Mouse (Mus musculus): Measurements from ENCODE around the gene Styxl1. TPM values are rescaled to one million over a fixed set of nuclear protein-coding genes. Genes with fewer than 3 reads are reported as not detected.

Gene Styxl1
- polyA plus RNA-seq, 1 experiment: 0.07 TPM

DNA sequence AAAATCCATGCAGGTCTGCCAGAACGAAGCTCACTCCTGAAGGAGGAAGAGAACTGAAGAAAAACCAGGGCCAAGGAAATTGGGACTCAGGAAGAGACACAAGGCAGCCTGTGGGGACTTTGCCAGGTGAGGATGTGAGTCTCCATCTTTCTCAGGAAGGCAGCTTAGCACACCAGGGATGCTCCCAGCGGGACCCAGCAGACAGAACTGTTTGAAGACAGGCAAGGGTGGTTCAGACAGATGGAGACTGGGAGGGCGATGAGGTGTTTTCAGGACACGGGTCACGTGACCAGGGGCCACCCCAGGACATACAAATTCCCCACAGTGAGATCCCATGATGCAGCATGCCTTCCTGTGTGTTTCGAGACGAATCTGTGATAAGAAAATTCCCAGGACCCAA is 40.3 kb upstream of the Styxl1 start:
- no peak for TF ChIP-seq TCF12 (IDR thresholded peaks at IDR 0.05; ENCODE audit: insufficient read depth, poor library complexity, severe bottlenecking)
- no peak for TF ChIP-seq USF1 (IDR thresholded peaks at IDR 0.05; ENCODE audit: low read depth)
- TF ChIP-seq CEBPB (IDR thresholded peaks at IDR 0.05; ENCODE audit: insufficient read depth, poor library complexity, severe bottlenecking): no peak
- no peak for TF ChIP-seq MYOD1 (IDR thresholded peaks at IDR 0.05; ENCODE audit: control insufficient read depth in 1 of 3, insufficient read length in 2 of 3, low read depth in 2 of 3)
- TF ChIP-seq REST (IDR thresholded peaks at IDR 0.05; ENCODE audit: insufficient read depth, insufficient read length): no peak
- no peak for TF ChIP-seq MYOG (IDR thresholded peaks at IDR 0.05; ENCODE audit: control insufficient read depth in 1 of 3, insufficient read depth in 1 of 3, insufficient read length in 2 of 3, low read depth in 2 of 3)
- TF ChIP-seq POLR2A (IDR thresholded peaks at IDR 0.05; ENCODE audit: insufficient read length, low read depth): no peak
- TF ChIP-seq MAX (IDR thresholded peaks at IDR 0.05; ENCODE audit: low read depth): no peak
- no peak for TF ChIP-seq SRF (IDR thresholded peaks at IDR 0.05; ENCODE audit: control insufficient read depth, insufficient read length, low read depth)
- no peak for TF ChIP-seq POLR2AphosphoS2 (IDR thresholded peaks at IDR 0.05; ENCODE audit: insufficient read length, low read depth)
- no peak for TF ChIP-seq E2F4 (IDR thresholded peaks at IDR 0.05; ENCODE audit: insufficient read depth)
- TF ChIP-seq TCF3 (IDR thresholded peaks at IDR 0.05; ENCODE audit: insufficient read length, low read depth): no peak
- H3K4me2 ChIP-seq (ENCODE audit: low read depth): no peak overlapping the region
- no peak overlapping the region for H3ac ChIP-seq (ENCODE audit: control insufficient read depth, insufficient read length)
- H3K79me2 ChIP-seq (ENCODE audit: control insufficient read depth, insufficient read depth): no peaks in the 10 kb centered on the region
- H3K36me3 ChIP-seq (ENCODE audit: control insufficient read depth, insufficient read depth): no peaks in the 10 kb centered on the region
- peaks cover 56% of the 10 kb centered on the region for H3K27me3 ChIP-seq (ENCODE audit: control insufficient read depth, insufficient read depth, insufficient read length)
- no peak overlapping the region for H3K4me3 ChIP-seq

DNA sequence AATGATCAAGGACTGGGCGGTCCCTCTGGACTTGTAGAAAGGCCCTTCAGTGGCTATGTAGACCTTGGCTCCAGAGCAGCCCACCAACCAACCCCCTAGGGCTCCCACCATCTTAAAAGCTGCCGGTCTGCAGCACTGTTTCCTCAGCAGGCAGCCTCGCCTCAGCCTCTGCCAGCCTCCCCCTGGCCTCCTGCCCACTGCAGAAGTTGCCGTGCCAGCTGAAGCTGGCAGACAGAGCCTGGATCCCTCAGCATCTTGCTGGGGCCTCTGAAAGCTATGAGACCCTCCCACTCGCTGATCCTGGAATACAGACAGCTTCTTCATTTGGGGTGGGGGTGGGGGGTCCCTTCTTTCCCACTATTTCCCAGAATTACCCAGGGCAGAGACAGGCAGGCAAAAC is 34.8 kb upstream of the Styxl1 start:
- Histone ChIP-seq H3K27me3 (ENCODE audit: control insufficient read depth, insufficient read depth, insufficient read length) (peaks cover 49% of the 10 kb centered on the region), H3K36me3 (ENCODE audit: control insufficient read depth, insufficient read depth) (no peaks in the 10 kb centered on the region)
- no peak for TF ChIP-seq MAX (IDR thresholded peaks at IDR 0.05; ENCODE audit: low read depth)
- no peak for TF ChIP-seq REST (IDR thresholded peaks at IDR 0.05; ENCODE audit: insufficient read depth, insufficient read length)
- TF ChIP-seq USF1 (IDR thresholded peaks at IDR 0.05; ENCODE audit: low read depth): no peak
- no peak for TF ChIP-seq MYOG (IDR thresholded peaks at IDR 0.05; ENCODE audit: control insufficient read depth in 1 of 3, insufficient read depth in 1 of 3, insufficient read length in 2 of 3, low read depth in 2 of 3)

DNA sequence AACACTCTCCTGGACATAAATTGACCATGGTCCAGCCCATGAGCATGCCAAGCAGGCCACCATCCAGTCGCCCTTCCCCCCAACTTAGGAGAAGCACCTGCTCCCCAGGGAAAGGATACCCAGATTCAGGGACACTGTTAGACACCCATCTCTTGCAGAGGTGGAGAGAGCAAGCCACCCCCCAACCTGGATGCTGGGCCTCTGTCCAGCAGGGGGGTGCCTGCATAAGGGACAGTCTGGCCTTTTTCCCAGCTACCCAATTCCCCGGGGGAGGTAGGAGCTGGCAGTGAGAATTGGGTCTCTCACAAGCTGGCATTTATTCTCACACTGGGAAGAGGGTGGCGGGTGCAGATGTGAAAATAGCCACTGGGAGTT is 29.1 kb upstream of the Styxl1 start:
- Histone ChIP-seq H3K4me3 (no peak overlapping the region), H3K79me2 (ENCODE audit: control insufficient read depth, insufficient read depth) (no peaks in the 10 kb centered on the region), H3K27me3 (ENCODE audit: control insufficient read depth, insufficient read depth, insufficient read length) (peaks cover 45% of the 10 kb centered on the region), H3K36me3 (ENCODE audit: control insufficient read depth, insufficient read depth) (no peaks in the 10 kb centered on the region), H3ac (ENCODE audit: control insufficient read depth, insufficient read length) (no peak overlapping the region), H3K4me2 (ENCODE audit: low read depth) (no peak overlapping the region)
- TF ChIP-seq MYOG (IDR thresholded peaks at IDR 0.05; ENCODE audit: control insufficient read depth in 1 of 3, insufficient read depth in 1 of 3, insufficient read length in 2 of 3, low read depth in 2 of 3): no peak
- no peak for TF ChIP-seq USF1 (IDR thresholded peaks at IDR 0.05; ENCODE audit: low read depth)
- TF ChIP-seq POLR2AphosphoS2 (IDR thresholded peaks at IDR 0.05; ENCODE audit: insufficient read length, low read depth): no peak
- TF ChIP-seq POLR2A (IDR thresholded peaks at IDR 0.05; ENCODE audit: insufficient read length, low read depth): no peak
- TF ChIP-seq CEBPB (IDR thresholded peaks at IDR 0.05; ENCODE audit: insufficient read depth, poor library complexity, severe bottlenecking): no peak
- TF ChIP-seq MYOD1 (IDR thresholded peaks at IDR 0.05; ENCODE audit: control insufficient read depth in 1 of 3, insufficient read length in 2 of 3, low read depth in 2 of 3): no peak
- TF ChIP-seq SRF (IDR thresholded peaks at IDR 0.05; ENCODE audit: control insufficient read depth, insufficient read length, low read depth): no peak
- TF ChIP-seq TCF12 (IDR thresholded peaks at IDR 0.05; ENCODE audit: insufficient read depth, poor library complexity, severe bottlenecking): no peak
- no peak for TF ChIP-seq TCF3 (IDR thresholded peaks at IDR 0.05; ENCODE audit: insufficient read length, low read depth)
- TF ChIP-seq REST (IDR thresholded peaks at IDR 0.05; ENCODE audit: insufficient read depth, insufficient read length): no peak
- no peak for TF ChIP-seq E2F4 (IDR thresholded peaks at IDR 0.05; ENCODE audit: insufficient read depth)
- no peak for TF ChIP-seq MAX (IDR thresholded peaks at IDR 0.05; ENCODE audit: low read depth)

More for the DNA sequence above, 34.8 kb upstream of the Styxl1 start:
- Histone ChIP-seq H3ac (ENCODE audit: control insufficient read depth, insufficient read length) (no peak overlapping the region), H3K4me3 (no peak overlapping the region), H3K79me2 (ENCODE audit: control insufficient read depth, insufficient read depth) (no peaks in the 10 kb centered on the region), H3K4me2 (ENCODE audit: low read depth) (no peak overlapping the region)

DNA sequence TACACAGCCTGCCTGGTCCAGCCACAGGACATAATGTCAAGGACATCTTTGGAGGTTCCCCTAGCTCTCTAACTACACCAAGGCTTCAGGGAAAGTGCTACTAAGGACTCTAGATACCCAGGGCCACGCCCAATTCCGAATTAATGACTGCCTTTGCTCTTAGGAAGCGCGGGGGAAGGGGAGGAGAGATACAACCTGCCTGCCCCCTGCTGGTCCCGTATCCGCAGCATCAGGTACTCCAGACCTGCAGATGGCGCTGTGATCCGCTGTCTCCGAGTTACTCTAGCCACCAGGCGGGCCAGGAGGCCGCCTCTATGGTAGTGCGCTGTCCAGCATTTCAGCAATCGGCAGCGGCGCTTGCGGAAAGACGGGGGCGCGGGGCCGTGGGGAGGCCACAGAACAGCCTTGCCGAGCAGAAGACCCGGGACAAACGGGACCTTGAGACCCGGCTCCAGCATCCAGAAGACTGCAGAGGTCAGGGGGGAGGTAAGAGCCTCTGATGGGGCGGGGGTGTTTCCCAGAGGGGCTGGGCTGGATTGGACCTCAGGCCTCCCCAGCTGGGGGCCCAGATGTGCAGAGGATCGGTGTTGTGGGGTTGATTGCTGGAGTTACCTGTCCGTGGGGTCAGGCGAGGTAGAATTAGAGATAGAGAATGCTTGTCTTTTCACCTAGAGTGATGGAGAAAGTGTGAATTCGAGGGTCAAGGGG is 28.5 kb upstream of the Styxl1 start, which contains the start of gene Srrm3:
Srrm3 (plus strand) TSS at position 336 of the 708 bp plus-strand sequence.
- peaks cover 46% of the 10 kb centered on the region for H3K27me3 ChIP-seq (ENCODE audit: control insufficient read depth, insufficient read depth, insufficient read length)
- no peaks in the 10 kb centered on the region for H3K79me2 ChIP-seq (ENCODE audit: control insufficient read depth, insufficient read depth)
- TF ChIP-seq MYOG (IDR thresholded peaks at IDR 0.05; ENCODE audit: control insufficient read depth in 1 of 3, insufficient read depth in 1 of 3, insufficient read length in 2 of 3, low read depth in 2 of 3) (peak in 2 of 3 experiments; percentile 14 to 30), REST (IDR thresholded peaks at IDR 0.05; ENCODE audit: insufficient read depth, insufficient read length) (peak; percentile 93), USF1 (IDR thresholded peaks at IDR 0.05; ENCODE audit: low read depth) (no peak)
- no peak within 1 kb of the TSS for H3ac ChIP-seq (ENCODE audit: control insufficient read depth, insufficient read length)
- no peaks in the 10 kb centered on the region for H3K36me3 ChIP-seq (ENCODE audit: control insufficient read depth, insufficient read depth)
- no peak within 1 kb of the TSS for H3K4me3 ChIP-seq
- no peak within 1 kb of the TSS for H3K4me2 ChIP-seq (ENCODE audit: low read depth)

DNA sequence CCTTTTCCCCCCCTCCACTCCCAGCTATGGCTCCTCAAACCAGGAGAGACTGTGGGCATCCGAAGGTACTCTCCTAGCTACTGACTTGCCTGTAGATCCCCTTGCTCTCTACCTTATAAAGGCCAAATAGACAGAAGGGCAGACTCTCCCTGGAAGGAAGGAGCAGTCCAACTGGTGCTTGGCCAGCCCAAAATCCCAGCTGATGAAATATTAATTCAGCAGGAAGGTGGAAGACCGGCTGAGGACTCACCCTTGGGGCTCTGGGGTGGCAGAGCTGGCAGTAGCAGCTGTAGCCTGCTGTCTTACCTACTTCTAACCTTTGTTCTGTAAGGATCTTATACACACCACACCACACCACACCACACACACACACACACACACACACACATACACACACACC is 26.6 kb upstream of the Styxl1 start:
- TF ChIP-seq USF1 (IDR thresholded peaks at IDR 0.05; ENCODE audit: low read depth) (no peak), E2F4 (IDR thresholded peaks at IDR 0.05; ENCODE audit: insufficient read depth) (no peak), POLR2A (IDR thresholded peaks at IDR 0.05; ENCODE audit: insufficient read length, low read depth) (no peak), MYOD1 (IDR thresholded peaks at IDR 0.05; ENCODE audit: control insufficient read depth in 1 of 3, insufficient read length in 2 of 3, low read depth in 2 of 3) (no peak), CEBPB (IDR thresholded peaks at IDR 0.05; ENCODE audit: insufficient read depth, poor library complexity, severe bottlenecking) (no peak), SRF (IDR thresholded peaks at IDR 0.05; ENCODE audit: control insufficient read depth, insufficient read length, low read depth) (no peak), REST (IDR thresholded peaks at IDR 0.05; ENCODE audit: insufficient read depth, insufficient read length) (no peak), TCF12 (IDR thresholded peaks at IDR 0.05; ENCODE audit: insufficient read depth, poor library complexity, severe bottlenecking) (no peak), TCF3 (IDR thresholded peaks at IDR 0.05; ENCODE audit: insufficient read length, low read depth) (no peak), MYOG (IDR thresholded peaks at IDR 0.05; ENCODE audit: control insufficient read depth in 1 of 3, insufficient read depth in 1 of 3, insufficient read length in 2 of 3, low read depth in 2 of 3) (no peak), MAX (IDR thresholded peaks at IDR 0.05; ENCODE audit: low read depth) (no peak), POLR2AphosphoS2 (IDR thresholded peaks at IDR 0.05; ENCODE audit: insufficient read length, low read depth) (no peak)
- H3K27me3 ChIP-seq (ENCODE audit: control insufficient read depth, insufficient read depth, insufficient read length): peaks cover 46% of the 10 kb centered on the region
- no peak overlapping the region for H3ac ChIP-seq (ENCODE audit: control insufficient read depth, insufficient read length)
- H3K4me3 ChIP-seq: no peak overlapping the region
- H3K36me3 ChIP-seq (ENCODE audit: control insufficient read depth, insufficient read depth): no peaks in the 10 kb centered on the region
- H3K79me2 ChIP-seq (ENCODE audit: control insufficient read depth, insufficient read depth): no peaks in the 10 kb centered on the region
- no peak overlapping the region for H3K4me2 ChIP-seq (ENCODE audit: low read depth)

Measured in myocyte (in vitro differentiated cells).